In genomic region chr10:125498347-125498746, GRCm38 (mm10) we compare ENCODE assay signal across 12 mouse cellular contexts.
DNase-seq lines count a peak whose midpoint lies in the region; ATAC-seq and TF ChIP-seq lines count a peak whose summit lies in the region.
"Had no signal": no experiment of that assay in that cellular context is flagged by ENCODE, and none has a peak within 500 bp of the region (broad histone marks: within the 10 kb centered on the region; RNA-seq: fewer than 3 reads in every experiment).

No protein-coding gene starts in this region.

- peak; percentile 48 for DNase-seq in forebrain, postnatal 0 days
- DNase-seq in forebrain, embryonic 10.5 days (ENCODE audit: extremely low spot score, low spot score) = no peak
- peak; percentile 64 for DNase-seq in kidney, postnatal 0 days (ENCODE audit: low spot score)
- DNase-seq in kidney, postnatal 25 days = no peak
- peak; percentile 62 for DNase-seq in midbrain, postnatal 0 days (ENCODE audit: low spot score)
- DNase-seq in midbrain, embryonic 10.5 days (ENCODE audit: low spot score) = no peak
- DNase-seq in thymus, adult 18-20 months = no peak
- DNase-seq in heart, adult 11 months = no peak
- DNase-seq: right cerebral cortex, postnatal 14 days had no signal

- H3K4me1 ChIP-seq in forebrain, postnatal 0 days (ENCODE audit: insufficient read depth) = no peaks in the 10 kb centered on the region
- H3K4me1 ChIP-seq in forebrain, embryonic 10.5 days = no peaks in the 10 kb centered on the region
- H3K4me1 ChIP-seq in kidney, postnatal 0 days (replicated peaks; ENCODE audit: insufficient read depth, low read length) = no peaks in the 10 kb centered on the region
- no peaks in the 10 kb centered on the region for H3K4me1 ChIP-seq in midbrain, postnatal 0 days (ENCODE audit: insufficient read depth, low read length)
- H3K4me1 ChIP-seq in midbrain, embryonic 10.5 days = no peaks in the 10 kb centered on the region
- H3K4me1 ChIP-seq: heart, embryonic 12.5 days; hindbrain, embryonic 15.5 days had no signal

- H3K27me3 ChIP-seq in forebrain, postnatal 0 days (ENCODE audit: insufficient read depth, low read length) = no peaks in the 10 kb centered on the region
- H3K27me3 ChIP-seq in forebrain, embryonic 10.5 days (ENCODE audit: poor library complexity, severe bottlenecking) = no peaks in the 10 kb centered on the region
- no peaks in the 10 kb centered on the region for H3K27me3 ChIP-seq in kidney, postnatal 0 days (ENCODE audit: insufficient read depth, low read length)
- no peaks in the 10 kb centered on the region for H3K27me3 ChIP-seq in midbrain, postnatal 0 days (ENCODE audit: insufficient read depth, low read length)
- no peaks in the 10 kb centered on the region for H3K27me3 ChIP-seq in midbrain, embryonic 10.5 days (ENCODE audit: low read depth, poor library complexity, severe bottlenecking)
- H3K27me3 ChIP-seq: heart, embryonic 12.5 days; hindbrain, embryonic 15.5 days had no signal

- H3K9ac ChIP-seq in forebrain, postnatal 0 days = no peak overlapping the region
- H3K9ac ChIP-seq in kidney, postnatal 0 days (ENCODE audit: low read depth, low read length) = no peak overlapping the region
- H3K9ac ChIP-seq in midbrain, postnatal 0 days (replicated peaks; ENCODE audit: low read length, poor library complexity, severe bottlenecking) = no peak overlapping the region
- H3K9ac ChIP-seq: heart, embryonic 12.5 days; hindbrain, embryonic 15.5 days; liver, embryonic 14.5 days had no signal

- H3K27ac ChIP-seq in forebrain, postnatal 0 days (ENCODE audit: low read depth, low read length) = no peak overlapping the region
- no peak overlapping the region for H3K27ac ChIP-seq in forebrain, embryonic 10.5 days
- no peak overlapping the region for H3K27ac ChIP-seq in kidney, postnatal 0 days
- H3K27ac ChIP-seq in midbrain, postnatal 0 days (ENCODE audit: low read depth, low read length) = no peak overlapping the region
- no peak overlapping the region for H3K27ac ChIP-seq in midbrain, embryonic 10.5 days (replicated peaks)
- H3K27ac ChIP-seq: hindbrain, embryonic 15.5 days; liver, embryonic 14.5 days had no signal

- 25% methylated on average over 1 of the region's 1 CpGs for WGBS in forebrain, postnatal 0 days
- 37% methylated on average over 1 of the region's 1 CpGs for WGBS in forebrain, embryonic 10.5 days
- 22% methylated on average over 1 of the region's 1 CpGs for WGBS in kidney, postnatal 0 days
- WGBS in midbrain, postnatal 0 days = 20% methylated on average over 1 of the region's 1 CpGs
- 36% methylated on average over 1 of the region's 1 CpGs for WGBS in midbrain, embryonic 10.5 days

- peak; percentile 16; the same call in 1 of the 2 replicates for ATAC-seq in forebrain, postnatal 0 days
- no peak for ATAC-seq in kidney, postnatal 0 days (replicated peaks; ENCODE audit: low FRiP score, low read depth)
- ATAC-seq in midbrain, postnatal 0 days (ENCODE audit: low FRiP score) = no peak

- no peaks in the 10 kb centered on the region for H3K36me3 ChIP-seq in forebrain, postnatal 0 days (ENCODE audit: insufficient read depth)
- H3K36me3 ChIP-seq in forebrain, embryonic 10.5 days (replicated peaks) = no peaks in the 10 kb centered on the region
- no peaks in the 10 kb centered on the region for H3K36me3 ChIP-seq in kidney, postnatal 0 days (ENCODE audit: insufficient read depth, low read length)
- H3K36me3 ChIP-seq in midbrain, postnatal 0 days (ENCODE audit: insufficient read depth, low read length) = no peaks in the 10 kb centered on the region
- H3K36me3 ChIP-seq in midbrain, embryonic 10.5 days = no peaks in the 10 kb centered on the region
- H3K36me3 ChIP-seq: heart, embryonic 12.5 days; hindbrain, embryonic 15.5 days had no signal

- H3K9me3 ChIP-seq in forebrain, postnatal 0 days (ENCODE audit: low read length) = no peaks in the 10 kb centered on the region
- H3K9me3 ChIP-seq in forebrain, embryonic 10.5 days = no peaks in the 10 kb centered on the region
- no peaks in the 10 kb centered on the region for H3K9me3 ChIP-seq in kidney, postnatal 0 days (replicated peaks; ENCODE audit: low read length)
- H3K9me3 ChIP-seq in midbrain, postnatal 0 days (ENCODE audit: low read length) = no peaks in the 10 kb centered on the region; the same call in 1 of the 2 replicates
- no peaks in the 10 kb centered on the region for H3K9me3 ChIP-seq in midbrain, embryonic 10.5 days (replicated peaks)
- H3K9me3 ChIP-seq: heart, embryonic 12.5 days; hindbrain, embryonic 15.5 days had no signal

- H3K4me3 ChIP-seq in forebrain, postnatal 0 days (ENCODE audit: low read depth, low read length) = no peak overlapping the region
- no peak overlapping the region for H3K4me3 ChIP-seq in forebrain, embryonic 10.5 days
- no peak overlapping the region for H3K4me3 ChIP-seq in kidney, postnatal 0 days (replicated peaks; ENCODE audit: low read depth, low read length)
- H3K4me3 ChIP-seq in midbrain, postnatal 0 days (ENCODE audit: low read depth, low read length) = no peak overlapping the region
- no peak overlapping the region for H3K4me3 ChIP-seq in midbrain, embryonic 10.5 days
- H3K4me3 ChIP-seq: heart, embryonic 12.5 days; hindbrain, embryonic 15.5 days had no signal

- H3K4me2 ChIP-seq in forebrain, postnatal 0 days (ENCODE audit: low read depth) = no peak overlapping the region
- H3K4me2 ChIP-seq in kidney, postnatal 0 days (ENCODE audit: low read length) = no peak overlapping the region
- no peak overlapping the region for H3K4me2 ChIP-seq in midbrain, postnatal 0 days (ENCODE audit: low read depth, low read length, poor library complexity, severe bottlenecking)
- H3K4me2 ChIP-seq: heart, embryonic 12.5 days; hindbrain, embryonic 15.5 days had no signal

- peak; percentile 65 for TF ChIP-seq CTCF in forebrain, postnatal 0 days (IDR thresholded peaks at IDR 0.05; ENCODE audit: low read depth)
- peak; percentile 78 for TF ChIP-seq CTCF in kidney, postnatal 0 days (IDR thresholded peaks at IDR 0.05; ENCODE audit: low read depth)
- TF ChIP-seq CTCF in midbrain, postnatal 0 days (IDR thresholded peaks at IDR 0.05) = peak; percentile 78

Comparison
In these comparisons a context has a peak if more than half of its experiments do, and no peak if none do; other contexts are left out.
1. DNase-seq: peak in forebrain, postnatal 0 days (single experiment), kidney, postnatal 0 days (single experiment) and midbrain, postnatal 0 days (single experiment); none in forebrain, embryonic 10.5 days (single experiment), kidney, postnatal 25 days (0 of 2), midbrain, embryonic 10.5 days (single experiment), thymus, adult 18-20 months (0 of 2) and heart, adult 11 months (single experiment).
2. Peak in every context shown above with its lines, with median percentiles within 50 percentile points of each other: CTCF ChIP-seq.